ENCODE assay signal across 6 mouse cellular contexts in the genomic region with DNA sequence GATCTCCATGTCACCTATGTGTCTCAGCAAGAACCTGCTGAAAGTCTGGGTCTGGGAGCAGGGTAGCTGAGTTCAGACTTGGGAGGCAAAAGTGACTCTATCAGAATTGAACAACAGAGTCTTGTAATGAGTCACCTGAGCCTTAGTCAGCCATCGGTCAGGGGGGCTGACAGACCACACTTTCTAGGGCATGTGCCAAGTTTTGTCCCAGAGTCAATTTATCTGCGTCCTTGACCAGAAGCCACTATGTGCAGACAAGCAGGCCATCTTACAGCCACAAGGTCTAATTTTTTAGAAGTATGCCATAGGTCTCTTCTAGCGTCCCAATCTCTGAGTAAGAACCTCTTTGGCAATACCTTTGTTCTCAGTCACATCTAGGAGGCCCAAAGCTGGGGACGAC.
A peak's percentile ranks its signal among the peaks of the same experiment; 100 is the strongest.
DNase-seq lines count a peak whose midpoint lies in the region; TF ChIP-seq lines count a peak whose summit lies in the region.
"Not testable (repeated sequence)": the region's sequence is repeated elsewhere in the genome, so short reads cannot be mapped to it uniquely, and the experiment has no call there.

No protein-coding gene starts in this region.

- TF ChIP-seq POLR2A in embryonic fibroblast, embryonic 13.5 days (IDR thresholded peaks at IDR 0.05; ENCODE audit: low read depth, low read length) = not testable (repeated sequence)

- H3K4me1 ChIP-seq in embryonic fibroblast, embryonic 13.5 days (ENCODE audit: control insufficient read depth, insufficient read depth, low read length) = not testable (repeated sequence)

- H3K27me3 ChIP-seq in C2C12 (ENCODE audit: control insufficient read depth, insufficient read depth, insufficient read length) = not testable (repeated sequence)

- DNase-seq in 3T3-L1 (ENCODE audit: low read depth, low spot score) = peak; percentile 90
- DNase-seq in adrenal gland, adult (ENCODE audit: inconsistent age in 2 of 2, low spot score in 1 of 2) = peak; percentile 69 to 75
- peak; percentile 56 for DNase-seq in adrenal gland, adult 8-10 months
- peak; percentile 61 for DNase-seq in adrenal gland, postnatal 14 days

- not testable (repeated sequence) for H3ac ChIP-seq in C2C12 (ENCODE audit: control insufficient read depth, insufficient read length, low read depth)

- H3K79me3 ChIP-seq in C2C12 (ENCODE audit: low read depth) = not testable (repeated sequence)

- H3K4me3 ChIP-seq in C2C12 (ENCODE audit: insufficient read depth, poor library complexity, severe bottlenecking); embryonic fibroblast, embryonic 13.5 days (ENCODE audit: insufficient read depth, low read length): not testable (repeated sequence)

- peaks cover 11% of the 10 kb centered on the region for H3K36me3 ChIP-seq in C2C12 (ENCODE audit: control insufficient read depth, insufficient read depth)

- TF ChIP-seq CTCF in C2C12 (IDR thresholded peaks at IDR 0.05; ENCODE audit: control insufficient read depth, insufficient read depth, insufficient read length); embryonic fibroblast, embryonic 13.5 days (IDR thresholded peaks at IDR 0.05; ENCODE audit: borderline replicate concordance, insufficient read depth, low read length): not testable (repeated sequence)

- H3K27ac ChIP-seq in embryonic fibroblast, embryonic 13.5 days (ENCODE audit: insufficient read depth, low read length) = peak overlapping the region; percentile 34; the same call in 1 of the 2 replicates

- not testable (repeated sequence) for H3K79me2 ChIP-seq in C2C12 (ENCODE audit: control insufficient read depth, insufficient read depth)

TF ChIP-seq in C2C12, 6 proteins besides CTCF, POLR2A, EP300 and RAD21:
- peak; percentile 21 for TF ChIP-seq CEBPB (IDR thresholded peaks at IDR 0.05; ENCODE audit: low read depth)
